Mouse (Mus musculus) cerebellum, adult 8-10 months (tissue): ENCODE data around the gene Ctdsp1.
A peak's percentile ranks its signal among the peaks of the same experiment; 100 is the strongest.

Experiments used
- DNase-seq: peaks from one replicate; pipeline ENCODE4 v3.0.0; 2022

The Ctdsp1 gene

DNA sequence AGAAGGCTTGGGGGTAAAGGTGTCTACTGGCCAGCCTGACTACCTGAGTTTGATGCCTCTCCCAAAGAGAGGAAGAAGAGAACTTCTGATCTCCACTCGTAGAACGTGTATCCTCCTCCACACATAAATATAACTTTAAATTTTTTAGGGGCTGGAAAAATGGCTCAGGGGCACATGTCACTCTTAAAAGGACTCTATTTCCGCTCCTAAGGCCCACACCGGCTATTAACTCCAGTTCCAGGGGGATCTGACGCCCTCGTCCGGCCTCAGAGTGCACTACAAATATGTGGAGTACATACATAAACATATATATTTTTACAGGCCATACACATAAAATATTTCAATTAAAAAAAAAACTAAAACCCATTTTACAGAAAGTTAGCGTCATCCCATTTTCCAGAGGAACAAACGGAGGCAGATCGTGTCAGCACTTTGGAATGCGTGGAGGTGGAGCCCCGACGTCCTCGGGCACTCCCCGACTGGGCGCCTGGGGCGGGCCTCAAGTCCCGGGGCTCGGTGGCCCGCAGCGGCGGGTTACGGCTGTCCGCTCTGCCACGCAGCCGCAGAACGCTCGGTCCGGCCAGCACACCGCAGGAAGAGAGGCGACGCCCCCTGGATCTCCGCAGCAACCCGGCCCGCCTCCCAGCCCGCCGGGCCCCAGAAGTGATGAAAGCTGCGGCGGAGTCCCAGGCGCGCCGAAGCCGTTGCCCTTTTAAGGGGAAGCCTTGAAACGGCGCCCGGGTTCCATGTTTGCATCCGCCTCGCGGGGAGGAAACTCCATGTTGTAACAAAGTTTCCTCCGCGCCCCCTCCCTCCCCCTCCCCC, at the start of gene Ctdsp1:
TSS of gene Ctdsp1 (plus strand) at position 586 of the 825 bp plus-strand sequence.
- peak; percentile 94 for DNase-seq

DNA sequence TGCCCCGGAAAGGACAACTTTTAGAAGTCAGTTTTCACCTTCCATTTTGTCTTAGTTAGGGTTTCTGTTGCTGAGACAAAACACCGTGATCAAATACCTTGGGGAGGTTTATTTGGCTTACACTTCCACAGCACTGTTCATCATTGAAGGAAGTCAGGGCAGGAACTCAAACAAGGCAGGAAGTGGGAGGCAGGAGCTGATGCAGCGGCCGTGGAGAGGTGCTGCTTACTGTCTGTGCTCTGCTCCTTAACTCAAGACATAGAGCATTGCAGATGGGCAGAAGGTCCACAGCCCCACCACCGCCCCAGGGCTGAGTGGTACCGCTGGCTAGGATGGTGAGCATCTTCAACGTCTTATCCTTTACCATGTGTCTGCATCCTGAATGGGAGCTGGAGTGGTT, 49.4 kb upstream of the Ctdsp1 start:
- no peak for DNase-seq

DNA sequence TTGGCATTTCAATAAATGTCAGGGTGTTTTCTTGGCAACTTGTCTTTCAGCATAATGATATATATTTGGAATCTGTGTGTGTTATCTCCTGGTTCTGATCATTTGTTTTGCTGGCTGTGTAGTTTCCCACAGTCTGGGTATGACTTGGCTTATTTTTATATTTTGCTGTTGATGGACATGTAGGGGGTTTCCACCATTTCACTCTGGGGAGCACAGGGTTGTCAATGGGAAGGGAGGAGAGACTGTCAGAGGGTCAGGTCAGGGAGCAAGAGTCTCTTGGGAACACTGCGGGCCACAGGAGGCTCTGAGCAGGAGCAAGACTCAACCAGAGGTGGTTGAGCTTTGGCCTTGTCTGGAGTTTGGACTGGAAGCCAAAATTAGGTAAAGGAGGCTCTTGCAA, 49.0 kb upstream of the Ctdsp1 start:
- no peak for DNase-seq

DNA sequence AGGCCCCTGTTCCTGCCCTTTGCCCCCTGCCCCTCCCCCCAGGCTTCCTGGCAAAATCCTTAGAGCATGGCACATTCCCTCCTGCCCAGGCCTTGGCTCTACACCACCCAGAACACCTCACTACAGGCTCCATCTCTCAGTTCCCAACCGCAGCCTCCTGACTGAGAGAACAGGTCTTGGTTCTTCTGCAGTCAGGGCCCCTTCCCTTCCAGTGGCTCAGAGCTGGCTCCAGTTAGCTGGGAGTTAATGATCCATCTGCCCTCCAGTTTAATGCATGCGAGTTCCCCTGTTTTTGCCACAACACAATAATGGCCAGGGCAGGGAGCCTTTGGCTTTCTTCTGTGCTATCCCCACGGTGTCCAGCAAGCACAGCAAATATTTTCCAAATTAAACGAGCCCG, 48.1 kb upstream of the Ctdsp1 start:
- no peak for DNase-seq

DNA sequence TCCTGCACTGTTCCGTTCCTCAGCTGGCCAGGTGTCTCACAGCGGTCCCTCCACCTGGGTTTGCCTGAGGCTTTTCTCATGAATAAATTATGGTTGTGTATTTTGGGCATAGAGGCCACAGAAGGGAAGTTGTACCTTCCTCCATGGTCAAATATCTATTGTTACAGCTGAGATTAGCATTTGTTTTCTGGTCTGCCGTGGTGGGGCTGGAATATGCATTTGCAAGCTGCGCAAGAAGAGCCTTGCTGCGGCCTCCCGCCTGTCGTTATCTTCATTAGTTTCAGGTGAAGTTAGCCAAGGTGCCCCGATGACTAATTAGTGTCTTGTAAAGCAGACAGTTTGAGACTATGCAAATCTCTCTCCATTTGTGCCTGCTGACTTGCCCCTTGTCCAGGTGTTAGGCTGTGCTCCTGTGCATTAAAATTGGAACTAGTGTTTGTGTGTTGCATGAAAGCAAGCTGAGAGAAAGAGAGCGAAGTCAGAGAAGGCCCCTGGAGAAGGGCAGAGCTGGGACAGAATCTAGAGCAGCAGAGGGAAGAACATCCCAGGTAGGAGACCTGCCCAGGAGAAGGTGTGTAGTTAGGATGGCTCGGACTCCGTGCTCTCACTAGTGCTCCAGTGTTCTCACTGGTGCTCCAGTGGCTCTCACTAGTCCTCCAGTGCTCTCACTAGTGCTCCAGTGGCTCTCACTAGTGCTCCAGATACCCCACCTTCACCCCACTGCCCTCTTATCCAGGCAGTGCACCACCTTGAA, 47.0 kb upstream of the Ctdsp1 start:
- DNase-seq: no peak

DNA sequence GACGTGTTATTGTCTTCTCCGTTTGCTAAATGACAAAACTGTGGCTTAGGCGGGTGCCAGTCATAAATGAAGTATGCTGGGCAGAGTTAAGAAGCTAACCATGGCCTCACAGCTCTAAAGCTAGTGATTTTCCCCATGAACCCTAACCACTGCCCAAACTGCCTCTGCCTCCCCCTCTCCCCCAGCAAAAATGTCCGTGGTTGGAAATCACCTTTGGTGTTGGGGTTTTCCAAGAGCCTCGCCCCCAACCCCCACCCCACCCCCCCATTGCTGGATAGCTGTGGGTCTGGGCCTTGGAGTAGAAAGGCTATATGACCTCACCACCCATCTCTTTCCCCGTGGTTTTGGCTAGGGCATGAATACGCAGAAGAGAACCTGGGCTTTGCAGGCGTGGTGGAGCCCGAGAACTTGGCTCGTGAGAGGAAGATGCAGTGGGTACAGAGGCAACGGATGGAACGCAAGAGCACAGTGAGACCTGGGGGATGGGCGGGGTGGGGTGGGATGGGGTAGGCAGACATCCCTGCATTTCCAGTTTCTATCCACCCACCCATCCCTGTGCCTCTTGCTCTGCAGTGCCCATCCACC, 40.0 kb upstream of the Ctdsp1 start:
- DNase-seq: no peak

DNA sequence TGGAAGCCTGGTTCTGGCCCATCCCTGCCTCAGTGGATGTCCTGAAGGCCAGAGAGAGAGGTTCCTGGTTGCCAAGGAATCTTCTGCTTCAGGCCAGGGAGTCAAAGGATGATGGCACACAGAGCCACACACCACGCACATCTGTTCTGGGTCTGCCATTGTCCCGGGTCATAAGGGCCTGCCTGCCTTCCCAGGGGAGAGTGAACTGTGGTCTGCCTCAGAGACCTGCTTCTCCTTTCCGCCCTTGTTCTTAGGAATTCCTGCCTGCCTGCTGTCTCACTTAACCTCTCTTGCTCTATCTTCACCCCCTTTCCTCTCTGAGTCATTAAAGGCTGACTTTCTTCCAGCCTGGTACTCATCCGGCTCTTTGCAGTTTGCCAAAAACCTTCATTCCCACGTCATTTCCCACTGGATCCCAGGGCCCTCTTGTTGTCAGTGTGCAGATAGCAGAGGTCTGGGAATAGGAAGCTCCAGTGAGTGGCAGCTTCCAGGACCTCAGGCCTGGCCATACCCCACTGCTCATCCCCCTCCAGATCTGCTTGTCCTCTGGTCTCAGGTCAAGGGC, 38.7 kb upstream of the Ctdsp1 start:
- DNase-seq: no peak

DNA sequence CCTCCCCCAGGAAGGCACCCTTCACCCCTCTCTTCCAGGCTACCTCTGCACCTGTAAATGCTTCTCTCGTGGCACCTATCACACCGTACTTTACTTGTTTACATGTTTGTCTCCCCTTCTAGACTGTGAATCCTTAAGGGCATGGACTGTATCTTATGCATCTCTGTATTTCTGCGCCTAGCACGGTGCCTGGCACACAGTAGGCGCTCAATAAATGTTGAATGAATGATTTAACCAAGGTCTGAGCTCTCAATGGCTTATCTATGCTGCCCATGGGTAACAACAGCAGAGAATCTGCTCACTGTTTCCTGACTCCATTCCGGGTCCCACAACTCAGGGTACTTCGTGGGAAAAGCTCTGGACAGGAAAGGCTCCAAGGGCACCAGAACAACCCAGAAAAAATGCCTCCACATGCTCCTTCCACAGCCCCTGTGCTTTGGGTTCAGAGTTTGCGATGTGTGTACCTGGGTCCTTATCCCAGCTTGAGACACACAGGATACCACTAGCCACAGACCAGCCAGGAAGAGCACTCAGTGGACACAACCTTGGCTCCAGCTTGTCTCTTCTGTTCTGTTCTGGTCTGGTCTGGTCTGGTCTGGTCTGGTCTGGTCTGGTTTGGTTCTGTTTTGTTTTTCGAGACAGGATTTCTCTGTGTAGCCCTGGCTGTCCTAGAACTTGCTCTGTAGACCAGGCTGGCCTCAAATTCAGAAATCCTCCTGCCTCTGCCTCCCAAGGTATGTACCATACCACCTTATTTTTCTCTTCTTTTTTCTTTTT, 37.7 kb upstream of the Ctdsp1 start:
- DNase-seq: no peak

DNA sequence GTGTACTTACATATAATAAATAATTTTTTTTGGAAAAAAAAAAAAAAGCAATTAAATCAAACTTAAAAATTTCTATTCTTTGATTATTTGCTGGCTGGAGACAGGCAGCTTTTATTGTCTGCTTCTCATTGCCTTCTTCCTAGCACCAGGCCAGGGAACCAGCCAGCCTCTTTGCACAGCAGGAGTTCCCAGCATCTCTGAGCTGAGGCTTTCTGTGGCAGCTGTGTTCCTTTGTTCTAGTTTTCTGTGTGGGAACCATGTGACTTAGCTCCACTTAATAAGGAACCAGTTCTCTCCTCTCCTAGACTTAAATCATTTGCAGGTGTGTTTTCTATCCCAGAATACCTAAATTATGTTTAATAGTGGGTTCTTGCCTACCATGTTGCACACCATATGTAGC, 33.8 kb upstream of the Ctdsp1 start:
- no peak for DNase-seq

DNA sequence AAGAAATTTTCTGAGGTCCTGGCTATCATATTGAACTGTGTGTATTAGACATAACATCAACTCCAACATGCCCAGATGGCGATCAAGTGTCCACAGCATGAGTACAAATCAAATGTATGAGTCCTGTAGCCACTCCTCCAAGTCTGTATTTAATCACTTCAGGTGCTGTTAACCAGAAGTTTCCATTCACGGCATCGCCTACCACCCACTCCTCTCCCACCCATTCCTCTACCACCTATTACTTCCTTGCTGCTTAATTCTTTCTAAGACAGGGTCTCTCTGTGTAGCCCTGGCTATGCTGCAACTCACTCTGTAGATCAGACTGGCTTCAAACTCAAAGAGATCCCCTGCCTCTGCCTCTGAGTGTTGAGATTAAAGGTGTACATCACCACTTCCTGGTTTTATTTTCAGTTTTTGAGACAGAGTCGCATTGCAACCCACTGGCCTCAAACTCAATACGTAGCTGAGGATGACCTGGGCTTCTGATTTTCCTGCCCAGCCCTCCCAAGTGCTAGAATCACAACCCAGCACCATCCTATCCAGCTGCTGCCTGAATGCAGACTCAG, 31.3 kb upstream of the Ctdsp1 start:
- DNase-seq: no peak

DNA sequence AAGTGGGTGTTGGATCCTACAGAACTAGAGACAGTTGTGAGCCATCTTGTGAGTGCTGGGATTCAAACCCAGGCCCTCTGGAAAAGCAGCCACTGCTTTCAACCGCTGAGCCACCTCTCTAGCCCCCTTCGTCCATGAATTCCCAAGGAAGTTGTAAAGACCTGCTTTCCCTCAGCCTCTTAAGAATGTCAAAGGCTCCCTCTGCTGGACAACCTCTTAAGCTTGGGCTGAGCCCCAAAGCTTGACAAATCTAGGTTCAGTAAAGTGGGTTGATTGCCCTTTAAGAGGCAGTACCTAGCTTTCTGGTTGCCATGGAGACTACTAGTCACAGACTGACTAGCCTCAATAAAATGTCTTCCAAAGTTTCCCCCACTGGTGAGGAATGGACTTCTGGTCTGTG, 29.5 kb upstream of the Ctdsp1 start, which contains the start of gene Catip:
TSS of gene Catip (plus strand) at position 297 of the 400 bp plus-strand sequence.
- DNase-seq: peak; percentile 74

DNA sequence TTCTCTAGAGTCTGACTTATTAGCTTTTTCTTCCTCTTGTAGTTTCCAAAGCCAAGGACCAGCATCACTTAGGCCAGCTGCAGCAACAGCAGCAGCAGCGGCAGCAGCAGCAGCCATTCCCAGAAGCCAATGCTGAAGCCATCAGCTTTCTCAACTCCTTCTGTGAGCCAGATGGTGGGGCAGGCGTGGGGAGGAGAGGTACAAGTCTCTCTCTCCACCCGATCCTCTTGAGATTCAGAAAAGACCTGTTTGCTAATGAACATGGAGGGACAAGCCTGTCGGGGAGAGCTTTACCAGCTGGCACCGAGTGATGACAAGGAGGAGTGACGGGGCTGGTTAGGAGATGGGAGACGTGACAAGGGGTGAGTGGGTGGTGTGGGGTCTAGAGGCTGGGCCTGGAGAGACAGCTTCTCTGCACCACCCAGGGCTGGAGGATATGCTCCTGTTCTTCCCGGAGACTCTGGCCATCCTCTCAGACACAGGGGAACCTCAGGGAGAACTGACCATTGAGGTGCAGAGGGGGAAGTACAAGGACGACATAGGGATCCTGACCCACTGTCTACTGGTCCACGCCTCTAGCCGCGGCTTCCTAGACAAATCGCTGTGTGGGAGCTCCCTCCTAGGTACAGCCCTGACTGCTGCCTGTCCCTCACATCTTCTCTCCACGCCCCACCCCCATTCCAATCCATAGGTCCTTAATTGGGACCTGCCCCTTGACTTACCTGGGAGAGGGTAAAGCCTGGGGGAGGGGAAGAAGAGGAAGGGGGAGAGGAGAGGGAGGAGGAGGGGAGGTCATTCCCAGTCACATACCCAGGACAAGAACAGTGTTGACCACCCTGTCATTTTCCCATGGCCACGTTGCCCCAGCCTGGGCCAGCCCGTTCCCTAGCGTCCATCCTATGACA, 28.7 kb upstream of the Ctdsp1 start:
- no peak for DNase-seq

DNA sequence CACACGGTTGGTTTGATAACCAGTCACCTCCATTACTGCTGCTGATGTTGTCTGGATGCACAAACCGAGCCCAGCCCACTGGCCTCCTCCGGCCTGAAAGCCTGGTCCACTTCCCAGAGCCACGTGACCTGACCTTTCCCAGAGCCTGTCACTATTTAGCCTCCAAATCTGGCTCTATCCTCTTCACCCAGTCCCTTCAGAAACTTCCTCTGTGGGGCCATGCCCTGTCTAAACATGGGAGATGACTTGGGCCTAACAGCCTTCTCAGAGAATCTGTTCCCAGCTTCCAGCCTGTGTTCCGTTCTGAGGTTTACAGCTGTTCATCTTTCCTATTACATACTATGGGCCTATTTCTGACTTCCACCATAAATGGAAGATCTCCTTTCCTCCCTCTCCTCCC, 27.9 kb upstream of the Ctdsp1 start:
- DNase-seq: no peak

DNA sequence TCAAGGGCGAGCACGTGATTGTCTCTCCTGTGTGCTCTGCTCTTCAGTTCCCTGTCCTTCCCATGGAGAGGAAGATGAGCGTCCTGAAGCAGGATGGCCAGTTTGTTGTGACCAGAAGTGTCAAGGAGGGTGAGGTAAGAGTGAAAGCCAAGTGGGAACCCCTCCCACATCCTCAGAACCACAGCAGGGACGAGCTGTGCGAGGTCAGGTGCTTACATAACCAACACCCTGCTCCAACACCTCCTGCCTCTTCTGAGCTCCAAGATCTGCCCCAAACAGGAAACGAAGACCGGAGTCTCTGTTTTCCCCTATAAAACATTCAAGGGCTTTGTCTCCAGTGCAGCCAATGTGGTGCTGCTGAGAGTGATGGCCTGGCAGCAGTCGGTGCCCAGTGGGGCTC, 27.0 kb upstream of the Ctdsp1 start:
- no peak for DNase-seq

DNA sequence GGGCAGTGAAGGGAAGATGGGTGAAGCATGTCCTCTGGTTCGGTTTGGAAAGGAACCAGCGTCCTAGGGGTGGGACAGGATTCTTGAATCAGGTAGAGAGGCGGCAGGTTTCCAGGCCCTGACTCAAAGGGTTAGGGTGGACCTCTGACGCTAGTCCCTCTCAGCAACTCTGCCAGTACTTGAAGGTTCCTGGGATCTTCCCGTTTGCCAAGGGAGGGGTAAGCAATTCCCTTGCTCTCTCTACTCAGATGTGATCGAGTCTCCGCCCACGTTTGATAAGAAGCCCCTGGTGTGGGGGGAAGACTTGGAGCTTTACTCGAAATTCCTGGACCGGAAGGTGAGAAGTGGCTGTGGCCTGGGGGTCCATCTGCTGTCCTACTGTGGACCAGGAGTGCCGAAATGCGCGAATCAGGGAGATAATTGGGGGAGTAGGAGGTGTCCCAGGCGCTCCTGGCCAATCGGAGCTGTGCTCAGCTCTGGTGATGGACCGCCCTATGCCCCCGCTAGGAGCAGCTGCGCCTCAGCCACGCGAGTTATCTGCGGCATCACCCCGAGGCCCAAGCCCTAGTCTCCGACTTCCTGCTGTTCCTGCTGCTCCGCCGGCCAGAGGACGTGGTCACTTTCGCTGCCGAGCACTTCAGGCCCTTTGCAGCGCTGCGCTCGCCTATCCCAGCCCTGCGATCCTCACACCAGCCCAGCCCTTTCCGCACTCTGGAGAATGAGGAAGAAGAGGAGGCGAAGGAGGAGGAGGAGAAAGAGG, 23.2 kb upstream of the Ctdsp1 start:
- DNase-seq: no peak

DNA sequence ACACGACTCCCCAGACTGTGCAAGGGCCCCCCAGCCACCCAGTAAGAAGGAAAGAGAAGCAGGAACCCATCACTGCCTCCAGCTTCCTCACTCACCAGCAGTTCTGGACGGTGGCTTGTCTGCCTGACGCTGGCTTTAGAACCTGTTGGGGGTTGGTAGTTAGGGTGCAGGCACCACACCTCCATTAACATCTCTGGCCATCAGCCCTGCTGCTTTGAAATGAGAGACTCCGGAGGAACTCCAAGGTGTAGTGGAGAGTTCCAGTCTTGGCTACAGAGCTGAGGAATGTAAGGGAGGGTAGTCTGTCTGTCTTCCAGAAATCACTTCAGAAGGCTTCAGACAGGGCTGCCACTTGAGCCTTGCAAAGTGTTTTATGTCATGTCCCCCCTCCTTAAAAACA, 21.3 kb upstream of the Ctdsp1 start:
- no peak for DNase-seq

DNA sequence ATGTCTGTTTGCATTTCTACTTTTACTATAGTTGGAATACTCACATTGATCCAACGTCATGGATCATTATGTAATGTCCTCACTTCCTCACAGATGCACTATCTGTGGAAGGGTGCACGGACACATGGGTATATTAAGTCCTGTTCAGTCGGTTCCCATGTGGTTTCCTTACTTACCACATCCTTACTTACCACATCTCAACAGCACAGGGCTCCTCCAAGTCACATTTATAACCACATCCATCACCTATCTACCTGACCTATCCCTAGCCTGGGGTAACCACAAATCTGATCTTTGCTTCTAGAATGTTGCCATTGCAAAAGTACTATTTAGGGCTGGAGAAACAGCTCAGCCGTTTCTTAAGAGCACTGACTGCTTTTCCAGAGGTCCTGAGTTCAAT, 17.9 kb upstream of the Ctdsp1 start:
- no peak for DNase-seq

DNA sequence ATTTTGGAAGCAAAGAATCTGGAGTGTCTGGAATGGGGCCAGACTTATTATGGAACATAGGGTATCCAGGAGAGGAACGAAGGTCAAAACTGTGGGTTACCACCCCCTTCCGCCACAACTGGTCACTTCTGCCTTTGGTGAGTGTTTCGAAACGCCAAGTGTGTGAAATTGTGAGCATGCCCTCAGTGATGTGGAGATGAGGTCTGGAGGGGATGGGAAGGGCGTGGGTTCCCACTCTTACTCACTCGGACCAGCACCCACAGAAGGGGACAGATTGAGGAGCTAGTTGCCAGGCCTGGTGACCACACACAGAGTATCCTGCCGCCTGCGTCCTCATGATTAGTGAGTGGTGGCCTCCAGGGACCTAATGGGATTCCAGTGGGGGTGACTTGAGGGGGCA, 16.3 kb upstream of the Ctdsp1 start, which contains the start of gene Slc11a1:
TSS of gene Slc11a1 (plus strand) at position 216 of the 400 bp plus-strand sequence.
- DNase-seq: no peak

DNA sequence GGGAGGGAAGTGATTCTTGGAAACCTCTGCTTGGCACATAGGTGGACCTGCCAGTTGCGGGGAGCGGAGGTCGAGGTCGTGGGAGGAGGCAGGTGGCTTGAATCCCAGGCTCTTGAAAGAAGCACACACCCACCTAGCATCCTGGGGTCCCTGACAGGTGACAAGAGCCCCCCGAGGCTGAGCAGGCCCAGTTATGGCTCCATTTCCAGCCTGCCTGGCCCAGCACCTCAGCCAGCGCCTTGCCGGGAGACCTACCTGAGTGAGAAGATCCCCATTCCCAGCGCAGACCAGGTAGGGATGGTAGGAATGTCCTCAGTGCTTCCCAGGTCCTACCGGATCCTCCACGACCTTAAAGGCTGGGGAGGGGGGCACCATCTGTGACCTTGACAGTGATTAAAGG, 15.7 kb upstream of the Ctdsp1 start:
- DNase-seq: no peak

DNA sequence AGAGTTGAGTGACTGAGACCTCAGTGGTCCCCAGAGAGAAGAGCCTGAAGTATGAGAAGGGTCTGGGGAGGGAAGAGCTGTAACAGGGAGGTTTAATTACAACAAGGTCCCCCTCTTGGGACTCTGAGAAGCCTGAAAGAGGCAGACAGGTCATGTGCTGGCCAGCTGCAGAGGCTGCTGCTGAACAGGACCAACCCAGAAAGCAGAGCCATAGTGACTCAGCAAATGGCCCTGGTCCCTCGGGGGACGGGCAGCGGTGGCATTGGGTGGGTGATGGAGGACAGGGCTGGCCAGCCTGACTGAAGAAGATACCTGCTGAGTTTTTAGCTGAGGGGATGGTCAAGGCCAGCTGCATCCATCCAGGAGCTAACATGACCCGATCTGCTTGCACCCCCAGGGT, 14.9 kb upstream of the Ctdsp1 start:
- DNase-seq: no peak
